Mouse (Mus musculus): ENCODE measurements around the gene Opcml.

DNA sequence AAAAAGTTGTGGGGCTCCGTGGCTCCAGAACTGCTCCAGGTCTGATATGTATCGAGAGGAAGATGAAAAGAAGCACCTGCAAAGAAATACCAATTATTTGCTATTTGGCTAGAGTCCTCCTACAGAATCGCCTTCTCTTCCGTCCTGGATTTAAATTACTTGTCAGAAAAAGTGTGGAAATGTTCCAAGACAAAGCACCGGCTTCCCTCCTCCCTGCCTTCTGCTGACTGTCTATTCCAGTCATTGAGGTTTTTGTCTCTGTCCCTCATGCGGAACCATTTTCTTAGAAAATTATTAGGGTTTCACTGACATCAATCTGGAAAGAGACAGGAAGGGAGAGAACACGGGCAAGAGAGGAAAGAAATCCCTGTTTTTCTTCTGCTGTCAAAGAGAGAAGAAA lies 1065.3 kb downstream of the Opcml start:
- no peak for TF ChIP-seq POLR2A (IDR thresholded peaks at IDR 0.05; ENCODE audit: low read depth, low read length)
- TF ChIP-seq CTCF (IDR thresholded peaks at IDR 0.05; ENCODE audit: extremely low read depth, insufficient read depth, insufficient read length, insufficient replicate concordance) = no peak

Data from spleen, adult 2 months (tissue).